Mouse (Mus musculus): ENCODE measurements at regions not wholly inside any gene's neighbourhood (a gene's known extent, or its start where the extent isn't known, plus 50 kb on each side); places are given as distances from the start of the nearest gene placed in this dataset.
"Not testable (repeated sequence)": the region's sequence is repeated elsewhere in the genome, so short reads cannot be mapped to it uniquely, and the experiment has no call there.

DNA sequence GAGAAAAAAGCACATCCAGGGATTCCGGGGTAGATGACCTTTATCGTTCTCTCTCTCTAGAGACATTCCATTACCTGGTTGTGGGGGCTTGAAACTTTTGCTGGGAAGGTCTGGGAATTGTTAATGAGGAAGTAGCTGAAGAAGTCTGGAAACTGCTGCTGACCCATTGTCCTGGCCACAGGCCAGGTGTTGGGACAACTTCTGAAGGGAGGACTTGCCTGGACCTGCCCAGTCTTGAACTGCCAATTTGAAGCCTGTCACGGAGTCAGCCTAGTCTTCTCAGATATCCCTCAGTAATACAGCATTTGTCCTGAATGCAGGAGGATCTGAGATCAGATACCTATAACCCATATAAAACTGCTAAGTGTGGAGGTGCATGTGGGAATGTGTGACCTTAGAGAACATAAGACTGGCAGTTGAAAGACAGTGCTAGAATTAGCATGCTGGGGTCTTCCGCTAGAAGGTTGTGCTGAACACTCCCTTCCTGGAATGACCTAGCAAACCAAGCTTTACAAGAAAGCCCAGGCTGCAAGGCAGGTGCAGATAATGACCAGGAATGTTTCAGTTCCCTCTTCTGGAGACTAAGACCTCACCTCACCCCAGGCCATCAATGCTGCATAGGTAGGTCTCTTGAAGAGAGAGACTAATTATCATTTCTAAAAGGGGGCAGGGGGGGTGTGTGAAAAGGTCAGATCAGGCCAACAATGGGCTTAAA lies 204.7 kb upstream of the Crbn start:
- DNase-seq (ENCODE audit: extremely low spot score in 1 of 2, low spot score in 1 of 2): no peak

DNA sequence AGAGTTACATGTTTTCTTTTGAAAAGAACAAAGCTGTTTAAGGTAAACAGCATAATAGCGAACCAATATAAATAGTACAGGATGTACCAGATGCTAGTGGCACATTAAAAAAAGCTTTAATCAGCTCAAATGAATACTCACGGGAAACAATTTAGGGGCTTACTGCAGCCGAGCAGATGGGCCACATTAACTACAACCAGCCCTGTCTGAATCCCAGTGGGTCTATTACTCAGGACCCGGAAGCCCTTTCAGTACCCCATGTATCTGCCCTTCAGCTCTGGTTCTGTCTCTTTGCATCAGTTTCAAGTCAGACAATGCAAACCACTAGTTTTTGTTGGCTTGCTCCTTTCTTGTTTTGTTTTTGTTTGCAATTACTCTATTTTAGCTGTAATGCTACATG lies 210.9 kb upstream of the Crbn start:
- DNase-seq (ENCODE audit: extremely low spot score in 1 of 2, low spot score in 1 of 2): no peak

GRCm38 (mm10) chr6:107012938-107013511 lies 213.1 kb upstream of the Crbn start:
- no peak for DNase-seq (ENCODE audit: extremely low spot score in 1 of 2, low spot score in 1 of 2)

- DNase-seq (ENCODE audit: extremely low spot score in 1 of 2, low spot score in 1 of 2): no peak
These were observed 219.2 kb upstream of the Crbn start for GRCm38 (mm10) chr6:107019126-107019525.

- no peak for DNase-seq (ENCODE audit: extremely low spot score in 1 of 2, low spot score in 1 of 2)
These were observed 245.3 kb upstream of the Crbn start for GRCm38 (mm10) chr6:107045177-107045576.

- no peak for DNase-seq (ENCODE audit: extremely low spot score in 1 of 2, low spot score in 1 of 2)
These were observed 251.7 kb upstream of the Crbn start for GRCm38 (mm10) chr6:107051604-107052003.

- no peak for DNase-seq (ENCODE audit: extremely low spot score in 1 of 2, low spot score in 1 of 2)
These were observed 252.3 kb upstream of the Crbn start for GRCm38 (mm10) chr6:107052180-107052579.

GRCm38 (mm10) chr6:107059001-107059765 lies 259.3 kb upstream of the Crbn start:
- no peak for DNase-seq (ENCODE audit: extremely low spot score in 1 of 2, low spot score in 1 of 2)

- no peak for DNase-seq (ENCODE audit: extremely low spot score in 1 of 2, low spot score in 1 of 2)
These were observed 263.1 kb upstream of the Crbn start for GRCm38 (mm10) chr6:107062886-107063565.

DNA sequence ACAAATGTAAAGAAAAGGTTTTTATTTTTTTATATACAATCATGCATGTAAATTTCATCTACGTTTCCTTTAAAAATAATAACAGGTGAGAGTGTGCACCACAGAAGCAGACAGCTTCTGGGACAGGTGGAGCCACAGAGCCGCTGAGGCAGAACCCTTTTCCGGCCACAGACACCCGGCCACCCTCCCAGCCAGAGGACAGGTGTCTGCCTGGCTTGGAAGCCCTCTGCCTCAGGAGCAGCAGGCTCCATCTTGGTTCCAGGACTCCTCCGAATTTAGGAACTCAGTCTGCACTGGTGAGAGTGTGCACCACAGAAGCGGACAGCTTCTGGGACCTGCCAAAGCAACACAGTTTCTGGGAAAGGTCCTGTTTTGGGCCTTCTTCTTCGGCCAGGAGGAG lies 270.6 kb upstream of the Crbn start:
- DNase-seq (ENCODE audit: extremely low spot score in 1 of 2, low spot score in 1 of 2): no peak

- no peak for DNase-seq (ENCODE audit: extremely low spot score in 1 of 2, low spot score in 1 of 2)
These were observed 292.7 kb upstream of the Crbn start for GRCm38 (mm10) chr6:107092600-107092999.

DNA sequence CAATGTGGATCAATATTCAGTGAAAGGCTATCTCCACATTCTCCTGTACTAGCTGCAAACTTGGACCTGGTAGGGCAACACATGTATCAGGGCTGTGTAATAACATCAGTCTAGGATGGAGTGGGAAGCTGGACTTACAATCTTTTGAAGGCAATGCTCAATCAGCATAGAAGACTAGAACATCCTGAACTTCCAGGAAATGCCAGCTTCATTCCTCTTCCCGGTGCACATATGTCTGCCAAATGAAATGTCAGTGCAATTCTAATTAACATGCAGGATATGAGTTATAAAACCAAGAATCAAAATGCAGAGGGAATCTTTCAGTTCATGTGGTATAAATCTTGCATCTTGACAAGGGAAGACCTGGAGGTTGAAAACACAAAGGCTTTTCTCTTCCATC lies 328.8 kb upstream of the Crbn start:
- no peak for DNase-seq (ENCODE audit: extremely low spot score in 1 of 2, low spot score in 1 of 2)

DNA sequence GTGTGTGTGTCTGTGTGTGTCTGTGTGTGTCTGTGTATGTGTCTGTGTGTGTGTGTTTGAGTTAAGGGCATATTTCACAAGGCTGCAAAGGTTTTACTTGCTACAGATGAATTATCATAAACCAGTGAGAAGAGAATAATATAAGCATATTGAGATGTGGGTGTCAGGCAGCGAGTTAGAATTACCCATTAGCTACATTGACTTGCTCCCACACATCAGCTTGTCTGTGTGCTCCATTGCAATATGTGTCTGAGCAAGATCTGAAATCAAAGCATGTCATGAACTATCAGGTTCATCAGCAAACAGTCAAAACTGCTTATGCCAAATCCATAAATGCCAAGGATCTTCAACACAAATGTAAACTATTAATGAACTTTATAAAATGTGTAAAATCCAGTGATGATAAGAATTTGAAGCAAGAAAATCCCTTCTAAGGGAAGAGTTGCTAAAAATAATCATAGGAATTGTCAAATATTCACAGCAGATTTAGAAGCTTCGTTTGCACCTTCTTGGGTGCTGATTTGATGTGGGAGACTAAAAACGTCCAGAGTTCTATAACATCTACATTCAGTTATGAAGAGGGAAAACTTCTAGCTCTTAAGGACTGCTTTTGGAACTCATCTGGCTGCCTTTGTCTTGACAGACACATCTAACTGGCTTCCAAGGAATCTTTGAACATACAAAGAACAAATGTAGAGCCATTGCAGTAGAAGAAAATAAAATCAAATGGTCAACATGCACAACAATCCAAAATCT lies 361.7 kb upstream of the Lrrn1 start:
- no peak for DNase-seq (ENCODE audit: extremely low spot score in 1 of 2, low spot score in 1 of 2)

- DNase-seq (ENCODE audit: extremely low spot score in 1 of 2, low spot score in 1 of 2): no peak
These were observed 311.3 kb upstream of the Lrrn1 start for GRCm38 (mm10) chr6:107218309-107218708.

DNA sequence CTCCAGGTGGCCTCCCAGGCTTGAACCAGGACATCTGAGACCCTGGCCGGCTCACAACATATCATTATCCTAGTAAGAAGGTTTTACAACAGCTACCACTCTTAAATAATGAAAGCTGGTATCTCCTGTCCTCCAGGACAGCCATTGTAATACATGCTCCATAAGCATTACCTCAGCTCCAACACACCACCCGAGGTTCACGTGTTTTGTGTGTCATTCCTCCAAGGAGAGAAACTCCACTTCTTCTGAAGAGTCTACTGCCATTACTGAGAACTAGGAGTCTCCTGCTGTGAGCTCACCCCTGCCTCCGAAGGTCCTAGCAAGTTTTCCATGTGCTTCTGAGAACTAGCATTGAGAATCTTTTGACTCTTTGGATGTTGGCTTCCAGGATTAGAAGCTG lies 310.8 kb upstream of the Lrrn1 start:
- no peak for DNase-seq (ENCODE audit: extremely low spot score in 1 of 2, low spot score in 1 of 2)

DNA sequence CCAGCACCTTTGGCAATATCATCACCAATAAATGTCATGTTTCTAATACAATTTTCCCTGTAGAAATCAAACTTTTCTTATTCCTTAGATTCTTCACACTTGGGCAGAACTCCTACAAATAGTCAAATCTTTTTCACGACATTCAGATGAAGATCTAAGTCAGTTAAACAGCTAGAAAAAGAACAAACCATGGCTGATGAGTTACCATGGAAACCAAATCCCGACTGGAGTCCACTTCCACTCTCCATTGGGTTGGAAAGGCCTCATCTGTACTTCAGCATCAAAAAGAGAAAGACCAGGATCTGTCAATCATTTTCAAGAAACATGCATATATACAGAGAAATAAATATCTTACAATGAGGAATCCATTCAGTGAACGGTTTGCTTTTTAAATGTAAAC lies 307.0 kb upstream of the Lrrn1 start:
- no peak for DNase-seq (ENCODE audit: extremely low spot score in 1 of 2, low spot score in 1 of 2)

DNA sequence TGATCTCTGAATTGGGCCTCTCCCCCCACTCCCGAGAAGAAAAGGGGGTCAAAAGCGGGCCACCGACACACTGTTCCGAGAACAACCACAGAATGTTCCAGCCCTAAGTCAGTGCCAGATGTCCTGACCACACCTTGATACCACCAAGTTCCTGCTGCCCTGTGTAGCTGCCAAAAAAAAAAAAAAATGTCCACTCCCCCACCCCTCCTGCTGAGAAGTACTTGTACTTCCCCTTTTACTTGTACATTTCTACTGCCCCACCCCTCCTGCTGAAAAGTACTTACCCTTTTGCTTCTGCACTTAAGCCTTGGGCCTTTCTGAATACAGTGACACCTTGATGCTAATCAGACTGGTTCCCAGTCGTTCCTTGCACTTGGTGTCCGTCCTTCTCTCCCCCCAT lies 299.7 kb upstream of the Lrrn1 start:
- not testable (repeated sequence) for DNase-seq (ENCODE audit: extremely low spot score in 1 of 2, low spot score in 1 of 2)

DNA sequence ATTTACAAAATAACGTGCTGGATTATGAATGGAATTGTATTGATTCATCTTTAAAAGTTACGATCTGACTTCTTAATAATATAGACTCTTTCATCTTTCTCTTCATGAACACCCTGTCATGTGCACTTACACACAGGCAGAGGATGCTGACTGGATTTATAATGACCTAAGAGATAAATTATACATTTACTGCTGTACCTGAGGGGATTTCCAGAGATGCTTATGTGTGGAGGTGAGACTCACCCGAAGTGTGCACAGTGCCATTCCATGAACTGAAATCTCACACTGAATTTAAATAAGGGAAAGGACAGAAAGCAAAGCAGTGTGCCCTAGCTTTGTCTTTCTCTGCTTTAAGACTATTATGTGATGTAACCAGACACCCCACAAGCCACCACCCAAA lies 291.9 kb upstream of the Lrrn1 start:
- no peak for DNase-seq (ENCODE audit: extremely low spot score in 1 of 2, low spot score in 1 of 2)

DNA sequence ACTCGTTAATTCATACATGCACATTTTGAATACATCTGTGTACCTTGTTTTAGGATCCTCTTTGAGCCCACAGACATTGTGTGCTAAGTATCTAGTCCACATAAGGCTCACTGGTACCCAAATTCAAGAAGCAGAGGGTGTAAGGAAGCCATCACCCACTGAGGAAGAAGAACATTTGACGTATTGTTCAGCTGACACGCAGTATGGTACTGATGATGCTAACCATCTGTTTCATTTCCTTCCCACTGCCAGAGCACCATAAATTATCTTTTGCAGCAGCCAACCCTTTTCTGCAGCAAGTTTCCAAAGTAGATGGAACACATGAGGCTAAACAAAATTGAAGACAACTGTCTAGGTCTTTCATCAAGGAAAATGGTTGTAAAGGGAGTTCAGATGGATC lies 285.6 kb upstream of the Lrrn1 start:
- no peak for DNase-seq (ENCODE audit: extremely low spot score in 1 of 2, low spot score in 1 of 2)

DNA sequence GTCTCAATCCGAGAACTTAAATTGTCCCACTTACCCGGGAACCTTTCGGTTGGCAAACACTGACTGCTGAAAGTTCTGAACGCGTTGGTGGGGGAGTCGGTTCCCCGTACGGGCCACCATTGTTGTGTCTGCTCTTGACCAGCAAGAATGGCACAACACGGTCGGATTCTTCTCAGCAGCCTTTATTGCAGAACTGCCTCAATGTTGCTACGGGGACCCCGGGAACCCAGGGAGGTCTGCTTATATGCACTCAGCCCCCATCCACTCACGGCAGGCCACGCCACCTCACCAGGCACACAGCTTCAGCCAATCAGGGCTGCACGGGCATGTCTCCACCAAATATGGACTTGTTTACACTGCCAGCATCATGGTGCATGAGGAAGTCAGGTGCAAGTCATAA lies 249.2 kb upstream of the Lrrn1 start:
- DNase-seq (ENCODE audit: extremely low spot score in 1 of 2, low spot score in 1 of 2): no peak

DNA sequence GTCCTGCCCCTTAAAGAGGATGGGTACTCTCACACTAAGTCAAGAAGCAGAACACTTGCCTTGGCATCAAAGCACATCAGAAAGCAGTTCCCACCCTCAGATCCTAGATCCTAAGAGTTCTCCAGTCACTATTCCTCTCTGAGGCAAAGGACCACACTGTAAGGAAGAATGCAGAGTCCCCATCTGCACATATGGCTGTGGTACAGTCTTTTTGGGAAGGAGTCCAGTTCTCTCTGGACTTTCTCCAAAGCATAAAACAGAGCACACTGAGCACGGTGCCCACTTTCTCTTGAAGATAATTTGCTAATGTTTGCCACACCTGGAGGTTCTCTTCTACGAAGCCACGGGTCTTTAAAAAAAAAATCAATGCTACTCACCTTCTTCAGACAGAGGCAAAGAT lies 238.7 kb upstream of the Lrrn1 start:
- DNase-seq (ENCODE audit: extremely low spot score in 1 of 2, low spot score in 1 of 2): no peak

Data from layer of hippocampus, postnatal 25 days (tissue).